Mouse (Mus musculus) CD4-positive, CD25-positive, alpha-beta regulatory T cell, adult 2 months (primary cell): ENCODE results near the gene Mmp9.
A peak's percentile ranks its signal among the peaks of the same experiment; 100 is the strongest.

Experiments
- DNase-seq: peaks from one replicate; pipeline ENCODE4 v3.0.0-alpha.2; 2012; ENCODE audit warnings: low read depth, low spot score

The Mmp9 gene

DNA sequence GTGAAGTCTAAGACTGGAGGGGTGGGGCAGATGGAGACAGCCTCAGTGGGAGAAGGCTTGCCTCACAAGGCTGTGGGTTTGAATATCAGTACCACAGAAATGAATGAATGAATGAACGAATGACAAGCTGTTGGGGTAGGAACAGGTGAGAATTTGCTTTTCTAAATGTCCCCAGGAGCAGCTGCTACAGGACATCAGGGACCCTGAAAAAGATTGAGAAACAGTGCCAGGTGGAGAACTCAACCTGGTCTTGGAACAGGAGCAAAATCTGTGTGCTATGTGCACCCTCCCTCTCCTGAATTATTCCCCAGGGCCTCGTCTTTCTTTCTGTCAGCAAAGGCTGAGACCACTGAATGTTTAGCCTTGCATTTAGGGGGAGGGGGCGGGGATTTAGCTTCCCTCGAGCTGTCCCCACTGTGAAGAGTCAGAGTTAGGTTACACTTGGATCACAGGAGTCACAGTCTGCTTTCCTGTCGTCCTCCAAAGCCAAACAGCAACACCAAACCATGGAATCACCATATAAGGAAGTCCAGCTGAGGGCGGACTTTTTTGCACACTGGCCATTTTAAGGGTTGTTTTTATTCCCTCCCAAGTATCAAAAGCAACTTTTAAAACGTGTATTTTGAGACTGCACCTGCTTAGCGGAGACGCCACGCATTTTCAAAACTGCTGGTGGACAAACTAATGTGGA is at the start of gene Mmp9:
TSS of gene Mmp9 (plus strand) at position 641 of the 691 bp plus-strand sequence.
- no peak for DNase-seq

DNA sequence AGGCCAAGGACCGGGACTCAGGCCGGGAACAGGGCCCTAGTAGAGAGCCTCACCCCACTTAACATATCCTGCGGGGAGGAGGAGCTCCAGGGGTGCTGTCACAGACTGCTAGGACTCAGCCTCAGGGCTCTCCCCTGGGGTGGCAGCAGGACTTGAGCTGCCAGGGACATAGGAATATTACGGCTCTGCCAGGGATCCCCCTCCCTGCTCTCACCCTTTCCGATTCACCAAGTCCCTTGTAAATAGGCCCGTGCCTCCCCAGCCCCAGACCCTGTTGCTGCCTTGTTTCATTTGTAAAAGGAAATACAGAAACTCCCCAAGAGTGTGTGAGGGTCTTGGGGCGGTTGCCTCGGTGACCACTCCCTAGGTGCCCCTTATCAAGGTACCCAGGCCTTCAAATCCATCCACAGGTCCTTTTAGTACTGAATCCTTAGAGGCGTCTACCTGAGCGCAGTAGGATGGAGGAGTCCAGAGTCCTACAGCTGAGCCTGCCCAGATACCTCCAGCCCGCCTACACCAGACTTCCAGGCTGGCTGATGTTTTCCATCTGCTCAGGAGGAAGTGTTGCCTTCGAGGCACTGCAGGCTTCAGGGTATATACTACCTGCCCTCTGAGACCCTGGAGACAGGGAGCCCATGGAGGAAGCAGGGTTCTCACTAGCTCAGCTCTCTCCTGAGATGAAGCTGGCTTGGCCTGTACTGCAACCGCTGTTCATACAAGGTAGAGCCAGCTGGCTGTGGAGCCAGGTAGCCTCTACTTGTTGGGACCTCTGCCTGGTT is 49.3 kb upstream of the Mmp9 start:
- no peak for DNase-seq

DNA sequence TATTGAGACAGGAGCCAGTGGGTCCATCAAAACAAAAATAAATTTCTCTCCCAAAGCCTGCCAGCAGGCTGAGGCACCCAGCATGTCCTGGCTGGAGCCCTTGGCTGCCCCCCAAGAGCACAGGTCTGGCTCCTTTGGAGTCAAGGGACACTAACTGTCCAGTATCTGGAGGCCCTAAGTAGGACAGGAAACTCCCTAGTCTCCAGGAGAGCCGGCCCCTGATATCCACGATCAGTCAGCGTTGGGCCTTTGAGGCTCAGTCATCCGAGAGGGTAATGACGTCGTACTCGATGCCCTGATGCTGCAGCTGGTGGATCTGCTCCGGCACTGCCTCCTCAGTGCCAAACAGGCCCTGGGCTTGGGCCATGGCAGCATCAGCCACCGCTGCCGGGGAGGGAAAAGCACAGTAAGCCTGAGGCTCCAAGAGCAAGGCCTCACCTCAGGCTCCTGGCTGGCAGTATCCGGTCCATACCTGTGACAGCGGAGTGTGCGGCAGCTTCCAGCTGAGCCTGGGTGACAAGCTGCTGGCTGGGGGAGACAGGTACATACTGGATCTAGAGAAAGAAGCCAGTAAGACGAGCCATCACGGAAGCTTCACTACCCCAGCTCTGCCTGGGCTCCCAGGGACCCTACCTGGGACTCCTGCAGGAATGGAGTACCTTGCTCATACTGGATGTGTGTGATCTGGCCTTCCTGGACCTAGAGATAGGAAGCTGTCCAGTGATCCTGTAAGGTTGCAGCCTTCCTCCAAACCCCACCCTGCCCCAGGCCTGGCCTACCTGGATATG is 48.5 kb upstream of the Mmp9 start:
- DNase-seq, result no peak

DNA sequence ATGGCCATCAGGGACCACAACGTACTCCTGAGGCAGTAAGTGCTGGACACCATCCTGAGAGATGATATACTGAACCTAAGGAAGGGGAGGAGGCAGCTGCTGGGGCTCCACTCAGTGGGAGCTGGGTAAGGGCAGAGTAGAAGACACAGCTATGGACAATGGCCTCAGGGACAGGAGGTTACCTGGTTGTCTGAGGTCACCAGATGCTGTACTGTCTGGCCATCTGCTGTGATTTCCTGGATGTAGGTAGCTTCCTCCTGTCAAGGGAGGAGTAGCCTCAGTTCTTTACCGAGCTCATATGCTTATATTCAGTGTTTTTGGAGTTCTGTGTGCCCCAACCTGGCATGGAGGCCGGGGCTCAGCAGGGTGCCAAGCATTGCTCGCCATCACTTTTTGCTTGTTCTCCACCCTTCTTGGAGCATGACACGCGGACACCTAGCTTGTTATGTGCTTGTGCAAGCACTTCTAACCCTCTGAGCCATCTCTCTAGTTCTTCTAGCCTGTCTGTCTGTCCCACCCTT is 47.8 kb upstream of the Mmp9 start:
- no peak for DNase-seq

DNA sequence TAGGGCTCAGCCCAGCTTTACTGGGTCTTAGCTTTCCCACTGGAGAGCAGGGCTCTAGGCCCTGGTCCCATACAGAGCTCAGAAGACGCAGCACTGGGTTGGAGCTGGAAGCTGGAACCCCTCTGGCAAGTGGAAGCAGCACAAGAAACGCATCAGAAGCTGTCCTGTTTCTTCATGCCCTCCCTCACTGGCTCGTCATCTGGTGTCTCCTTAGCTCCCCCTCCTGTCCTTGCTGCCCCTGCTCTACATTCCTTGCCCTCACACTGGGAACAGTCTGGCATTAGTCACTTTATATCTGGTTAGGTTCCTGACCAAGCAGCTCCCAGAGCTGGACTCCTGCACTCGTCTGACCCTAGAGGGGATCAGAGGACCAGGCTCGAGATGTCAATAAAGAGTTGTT is 46.5 kb upstream of the Mmp9 start:
- DNase-seq, result no peak

DNA sequence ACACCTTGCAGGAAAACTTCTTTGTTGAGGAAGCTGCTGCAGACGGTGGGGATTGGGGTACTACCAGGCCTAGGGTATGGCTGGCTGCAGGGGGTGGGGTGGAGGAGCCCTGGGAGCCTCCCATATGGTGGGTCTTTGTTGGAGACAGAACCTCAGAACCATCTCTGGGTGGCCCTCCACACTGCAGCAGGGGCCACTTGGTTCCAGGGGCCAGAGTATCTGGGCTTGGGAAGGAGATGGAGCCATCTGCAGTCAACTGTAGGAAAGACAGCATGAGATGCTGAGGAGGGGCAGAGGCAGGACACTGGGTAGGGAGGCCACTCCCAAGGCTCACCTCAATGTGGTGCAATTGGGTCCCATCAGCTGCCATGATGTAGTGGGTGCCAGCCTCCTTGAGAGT is 45.9 kb upstream of the Mmp9 start:
- no peak for DNase-seq

DNA sequence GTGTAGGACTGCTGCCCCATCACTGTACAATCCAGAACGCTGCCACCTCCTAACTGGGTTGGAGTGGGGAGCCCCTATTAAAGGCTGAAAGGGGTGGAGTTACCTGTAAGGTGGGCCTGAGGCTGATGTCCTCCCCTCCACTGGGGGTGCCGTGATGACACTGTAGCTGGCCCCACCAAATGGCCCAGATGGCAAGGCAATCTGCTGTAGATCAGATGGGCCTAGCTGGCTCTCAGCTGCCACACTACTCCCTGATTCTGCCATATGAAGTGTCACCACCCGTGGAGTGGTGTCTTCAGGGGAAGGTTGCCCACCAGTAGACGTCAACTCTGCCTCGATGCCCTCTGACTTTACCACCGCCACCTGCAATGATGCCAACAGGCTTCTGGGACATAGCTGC is 44.7 kb upstream of the Mmp9 start:
- no peak for DNase-seq

DNA sequence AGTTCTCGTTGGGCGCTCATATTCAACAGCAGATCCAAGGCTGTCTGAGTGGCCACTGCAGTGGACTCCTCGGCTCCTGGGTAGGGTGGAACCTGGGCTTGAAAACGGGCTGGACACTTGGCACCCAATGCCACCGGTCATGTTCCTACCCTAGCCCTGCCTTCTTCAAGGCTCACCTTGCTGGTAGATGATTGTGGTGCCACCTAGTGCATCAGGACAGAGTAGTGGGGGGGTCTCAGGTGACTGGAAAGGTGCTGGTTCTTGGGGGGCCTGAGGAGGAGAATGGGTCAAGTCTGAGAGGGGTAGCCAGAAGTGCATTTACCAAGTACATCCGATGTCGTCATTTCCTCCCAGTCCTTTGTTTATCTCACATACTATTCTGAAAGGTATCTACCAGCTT is 42.6 kb upstream of the Mmp9 start:
- DNase-seq, result no peak

DNA sequence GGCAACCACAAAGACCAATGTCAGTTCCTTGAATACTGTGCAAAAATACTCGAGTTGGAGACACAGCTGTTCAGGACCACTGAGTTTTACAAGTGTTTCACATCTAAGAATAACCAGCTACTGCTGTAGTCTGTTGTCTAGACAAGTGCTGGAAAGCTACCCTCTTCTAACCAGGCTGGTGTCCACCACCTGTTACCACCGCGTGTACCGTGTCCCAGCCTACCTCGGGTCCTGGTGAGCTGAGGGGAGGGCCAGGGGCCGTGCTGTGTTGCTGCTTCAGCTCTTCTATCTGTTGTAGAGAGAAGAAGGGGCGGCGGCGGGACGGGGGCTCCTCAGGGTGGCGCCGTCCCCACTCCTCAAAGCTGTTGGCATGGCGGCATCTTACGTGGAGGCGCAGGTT is 41.5 kb upstream of the Mmp9 start:
- DNase-seq, result no peak

DNA sequence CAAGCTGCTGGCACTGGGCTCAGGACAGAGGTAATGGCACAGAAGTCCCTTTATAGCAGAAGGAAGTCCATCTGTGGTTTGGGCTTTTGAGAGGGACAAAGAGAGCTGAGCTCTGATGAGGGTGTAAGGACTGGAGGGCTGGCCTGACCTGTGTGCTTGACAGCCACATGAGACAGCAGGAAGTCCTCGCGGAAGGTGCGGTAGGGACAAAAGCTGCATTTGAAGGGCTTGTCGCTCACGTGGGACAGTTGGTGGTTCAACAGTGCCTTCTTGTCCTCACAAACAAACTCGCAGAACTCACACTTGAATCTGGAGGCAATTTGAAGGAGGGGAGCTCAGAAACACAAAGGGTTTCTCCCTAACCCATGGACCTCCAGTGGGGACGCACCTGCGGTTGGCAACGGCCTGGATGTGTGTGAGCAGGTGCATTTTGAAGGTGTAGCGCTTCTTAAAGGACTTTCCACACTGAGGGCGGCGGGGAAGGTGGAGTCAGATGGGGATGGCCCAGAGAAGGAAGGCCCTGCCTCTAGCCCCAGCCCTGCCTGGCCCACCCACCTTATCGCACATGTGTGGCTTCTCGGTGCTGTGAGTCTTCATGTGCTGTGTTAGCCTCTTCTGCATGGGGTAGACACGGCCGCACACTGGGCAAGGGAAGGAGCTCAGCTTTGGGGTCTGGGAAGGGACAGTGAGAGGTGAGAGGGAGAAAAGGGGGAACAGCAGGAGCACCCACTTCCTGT is 40.7 kb upstream of the Mmp9 start:
- DNase-seq, result peak; percentile 51

DNA sequence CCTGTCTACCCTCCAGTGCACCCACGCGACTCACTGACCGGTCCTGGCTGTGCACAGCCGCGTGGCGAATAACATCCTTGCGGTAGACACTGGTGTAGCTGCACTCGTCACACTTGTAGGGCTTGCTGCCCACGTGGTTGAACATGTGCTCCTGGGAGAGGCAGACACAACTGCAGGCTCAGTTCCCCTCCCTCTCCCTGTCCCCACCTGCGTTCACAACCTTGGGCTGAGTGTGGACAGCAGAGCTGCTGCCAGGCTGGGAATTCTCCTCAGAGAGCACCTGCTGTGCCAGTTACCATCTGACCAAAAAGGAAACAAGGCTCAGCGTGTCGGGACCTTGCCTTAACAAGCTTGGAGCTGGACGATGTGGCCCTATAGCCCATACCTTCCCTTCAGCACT is 39.2 kb upstream of the Mmp9 start:
- no peak for DNase-seq

DNA sequence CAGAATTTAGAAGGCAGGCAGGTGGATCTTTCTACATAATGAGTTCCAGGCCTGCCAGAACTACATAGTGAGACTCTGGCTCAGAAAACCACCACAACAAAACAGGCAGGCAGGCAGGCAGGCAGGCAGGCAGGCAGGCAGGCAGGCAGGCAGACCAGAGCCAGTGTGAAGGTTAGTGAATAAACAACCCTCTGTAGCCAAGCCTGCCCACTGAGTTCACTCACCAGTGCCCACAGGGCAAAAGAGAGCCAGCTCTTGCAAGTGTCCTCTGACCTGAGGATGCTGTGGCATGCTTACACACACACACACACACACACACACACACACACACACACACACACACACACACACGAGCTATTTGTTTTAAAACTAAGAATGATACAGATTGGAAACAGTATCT is 37.1 kb upstream of the Mmp9 start:
- no peak for DNase-seq

DNA sequence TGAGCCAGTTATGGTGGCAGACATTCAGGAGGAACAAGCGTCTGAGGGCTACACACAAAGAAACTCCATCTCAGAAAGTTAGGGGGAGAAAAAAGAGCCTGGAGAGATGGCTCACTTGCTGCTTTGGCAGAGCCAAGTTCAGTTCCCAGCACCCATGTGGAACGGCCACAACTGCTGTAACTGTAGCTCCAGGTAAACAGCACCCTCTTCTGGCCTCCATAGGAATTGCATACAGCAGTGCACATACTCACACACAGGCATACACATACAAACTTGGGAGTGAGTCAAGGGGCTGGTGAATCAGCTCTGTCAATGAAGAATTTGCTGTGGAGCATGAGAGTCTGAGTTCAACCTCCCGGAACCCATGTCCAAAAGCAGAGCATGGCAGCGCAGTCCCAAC is 34.5 kb upstream of the Mmp9 start:
- peak; percentile 40 for DNase-seq

DNA sequence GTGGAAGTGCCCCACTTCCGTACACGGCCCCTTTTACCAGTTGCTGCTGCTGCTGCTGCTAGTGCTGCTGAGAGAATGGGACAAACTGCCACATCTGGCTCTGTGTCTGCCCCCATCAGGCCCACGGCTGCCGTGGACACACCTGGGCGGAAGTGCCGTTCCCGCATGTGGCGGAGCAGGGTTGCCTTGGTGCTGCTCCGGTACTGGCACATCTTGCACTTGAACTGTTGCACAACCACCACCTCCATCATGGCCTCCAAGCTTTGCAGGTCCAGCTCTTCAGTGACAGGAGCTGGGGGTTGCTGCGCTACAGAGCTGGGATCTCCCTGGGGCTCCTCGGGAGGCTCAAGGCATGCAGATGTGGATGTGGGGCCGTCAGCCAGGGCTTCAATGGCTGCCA is 33.1 kb upstream of the Mmp9 start:
- DNase-seq, result no peak

DNA sequence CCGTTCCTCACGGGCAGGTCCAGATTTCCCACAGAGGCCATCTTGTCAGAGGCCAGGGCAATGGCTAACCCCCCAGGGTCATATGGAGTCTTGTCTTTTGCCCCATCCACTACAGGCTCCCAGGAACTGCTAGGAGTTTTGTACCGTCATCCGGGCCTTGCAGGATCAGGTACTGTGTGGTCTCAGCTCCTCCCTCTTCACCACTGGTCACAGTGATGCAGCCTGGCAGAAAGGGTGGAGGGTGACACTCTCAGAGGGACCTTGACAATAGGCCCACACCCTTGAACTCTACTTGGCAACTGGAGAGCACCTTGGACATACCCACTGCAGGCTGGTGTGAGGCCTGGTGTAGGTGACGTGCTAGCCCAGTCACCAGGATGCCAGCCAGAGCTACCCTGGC is 32.6 kb upstream of the Mmp9 start:
- DNase-seq, result no peak

DNA sequence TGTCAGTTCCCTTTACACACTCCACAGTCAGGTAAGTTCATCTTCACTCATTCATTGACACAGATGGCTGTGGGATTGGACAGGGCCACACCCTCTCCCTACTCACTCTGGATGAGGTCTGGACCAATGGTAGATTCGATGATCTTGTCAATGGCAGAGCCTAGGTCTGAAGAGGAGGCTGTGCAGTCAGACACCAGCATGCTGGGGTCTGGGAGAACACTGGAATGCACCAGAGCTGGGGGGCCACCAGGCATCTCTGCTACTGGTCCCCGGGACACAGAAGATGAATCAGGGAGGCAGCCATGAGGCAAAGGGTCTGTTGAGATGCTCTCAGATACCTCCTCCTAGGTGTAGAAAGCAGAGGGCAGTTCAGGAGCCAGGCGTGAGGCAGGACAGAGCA is 31.5 kb upstream of the Mmp9 start:
- DNase-seq, result no peak

DNA sequence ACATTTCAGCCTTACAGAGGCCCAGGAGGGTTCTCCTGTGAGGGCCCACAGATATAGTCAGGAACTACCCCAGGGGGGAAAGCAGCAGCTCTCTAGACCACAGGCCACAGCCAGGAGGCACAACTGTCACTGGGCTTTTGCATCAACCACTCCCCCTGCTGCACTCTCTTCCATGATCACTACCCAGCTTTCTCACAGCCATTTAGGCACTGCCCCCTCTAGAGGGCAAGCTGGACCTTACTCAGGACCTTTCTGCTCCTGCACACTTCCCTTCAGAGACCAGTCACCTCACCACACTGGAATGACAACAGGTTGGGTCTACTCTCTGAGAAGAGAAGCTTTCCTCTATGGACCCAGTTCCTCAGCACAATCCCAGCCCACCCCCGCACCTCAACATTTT is 31.0 kb upstream of the Mmp9 start:
- DNase-seq, result peak; percentile 42

DNA sequence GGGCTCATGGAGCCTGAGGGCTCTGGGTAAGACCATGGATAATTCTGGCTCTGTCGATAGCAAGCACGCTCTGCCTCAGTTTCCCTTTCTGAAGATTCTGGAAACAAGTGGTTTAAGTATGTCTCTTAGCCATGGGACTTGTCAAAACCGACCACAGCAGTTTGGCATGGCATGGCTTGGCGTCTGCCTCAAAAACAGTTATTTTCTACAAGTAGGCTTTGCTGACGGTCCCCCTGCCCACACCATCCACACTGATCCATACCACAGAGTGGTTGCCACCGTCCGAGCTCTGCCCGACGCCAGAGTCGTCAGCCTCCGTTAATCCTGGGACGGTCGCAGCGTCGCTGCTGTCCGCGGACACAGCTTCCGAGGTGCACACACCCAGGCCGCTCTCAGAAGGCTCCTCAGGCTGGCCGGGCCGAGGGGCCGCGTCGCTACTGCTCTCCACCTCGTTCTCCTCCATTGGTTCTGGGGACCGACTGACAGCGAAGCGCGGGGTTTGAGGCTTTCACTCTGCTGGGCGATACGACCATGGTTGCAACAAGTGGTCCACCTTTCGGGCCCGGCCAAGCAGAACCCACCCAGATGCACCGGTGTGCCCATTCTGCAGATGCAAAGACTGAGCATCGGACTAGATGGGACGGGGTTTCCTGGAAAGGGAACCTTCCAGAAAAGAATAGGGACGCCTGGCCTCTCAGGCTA is 30.1 kb upstream of the Mmp9 start:
- peak; percentile 48 for DNase-seq

DNA sequence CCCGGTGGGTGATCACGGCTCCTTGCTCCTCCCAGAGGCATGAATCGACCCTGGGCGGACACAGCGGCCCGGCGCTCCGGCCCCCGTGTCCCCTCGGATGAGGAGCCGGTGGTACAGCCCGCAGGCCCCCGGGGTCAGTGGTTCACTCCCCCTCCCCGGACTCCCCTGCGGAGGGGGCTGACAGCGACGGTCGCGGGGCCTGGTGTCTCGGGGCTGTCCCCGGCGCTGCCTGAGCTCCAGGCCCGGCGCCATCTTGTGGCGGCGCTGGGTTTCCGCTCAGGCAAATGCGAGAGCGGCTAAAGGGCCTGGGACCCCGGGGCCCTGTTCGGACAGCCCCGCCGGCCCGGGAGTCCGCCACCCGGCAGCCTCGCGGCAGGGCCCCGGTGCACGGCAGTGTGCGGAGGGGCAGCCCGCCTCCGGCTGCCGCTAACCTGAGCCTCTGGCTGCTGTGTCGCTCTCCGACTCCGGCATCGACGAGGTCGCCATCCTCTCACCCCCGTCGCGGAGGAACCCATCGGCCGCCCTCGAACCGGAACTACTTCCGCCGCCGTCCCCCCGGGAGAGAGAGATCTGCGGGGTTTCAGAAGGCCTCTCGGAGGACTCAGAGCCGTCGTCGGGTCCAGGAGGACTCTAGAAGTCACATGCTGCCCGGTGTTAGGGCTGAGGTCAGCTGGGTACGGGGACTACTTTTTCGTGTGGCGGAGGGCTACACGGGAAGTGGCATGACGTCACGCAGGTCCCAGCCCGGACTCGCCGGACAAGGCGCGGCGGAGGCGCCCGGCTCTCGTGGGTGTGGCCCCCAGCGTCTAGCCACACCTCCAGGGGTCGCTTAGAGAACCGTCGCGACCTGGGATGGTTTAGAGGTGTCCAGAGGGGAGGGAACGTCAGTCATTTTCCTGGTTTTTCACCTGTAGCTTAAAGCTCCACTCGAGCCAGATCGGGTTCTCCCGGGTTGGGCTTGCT is 29.2 kb upstream of the Mmp9 start, which contains the start of gene Zfp335:
TSS of gene Zfp335 (minus strand) at position 672 of the 963 bp plus-strand sequence.
- DNase-seq, result peak; percentile 94

DNA sequence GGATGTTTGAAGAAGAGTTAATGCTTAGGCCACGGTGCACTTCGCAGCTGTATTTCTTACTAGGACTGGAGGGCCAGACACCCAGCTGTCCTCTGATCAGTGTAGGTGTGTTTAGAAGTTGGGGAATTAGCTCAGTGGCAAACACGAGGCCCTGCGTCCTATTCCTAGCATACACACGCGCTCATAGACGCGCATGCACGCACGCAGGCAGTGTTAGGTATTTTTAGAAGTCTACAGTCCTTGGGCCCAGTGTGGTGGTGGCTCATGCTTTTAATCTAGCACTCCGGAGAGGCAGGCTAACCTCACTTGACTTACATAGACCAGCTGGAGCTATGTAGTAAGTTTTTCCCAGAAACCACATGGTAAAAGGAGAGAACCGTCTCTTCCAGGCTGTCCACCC is 28.4 kb upstream of the Mmp9 start:
- peak; percentile 78 for DNase-seq
